Mouse (Mus musculus): ENCODE results near the gene Gm21775.
"Not testable (repeated sequence)": the region's sequence is repeated elsewhere in the genome, so short reads cannot be mapped to it uniquely, and the experiment has no call there.

Gm21775 gene

DNA sequence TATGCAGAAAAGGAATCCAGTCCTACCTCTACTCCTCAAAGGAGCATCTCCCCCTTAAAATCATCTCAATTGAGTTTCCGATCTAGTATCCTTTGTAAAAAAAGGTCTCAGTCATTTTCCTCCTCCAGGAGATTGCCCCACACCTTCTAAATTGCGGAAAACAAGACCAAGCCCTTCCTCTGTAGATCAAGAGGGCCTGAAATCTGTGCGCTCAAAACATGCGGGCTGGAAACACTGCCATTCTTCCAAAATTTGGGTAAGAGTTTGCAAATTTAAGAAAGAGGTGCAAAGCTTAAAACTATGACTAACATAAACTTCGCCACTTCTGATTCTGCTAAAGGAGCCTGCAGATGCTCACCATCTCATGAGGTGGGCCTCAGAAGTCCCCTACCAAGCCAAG is at the start of gene Gm21775:
TSS of gene Gm21775 (plus strand) at position 301 of the 400 bp plus-strand sequence.
- DNase-seq (ENCODE audit: low read depth), result not testable (repeated sequence)

DNA sequence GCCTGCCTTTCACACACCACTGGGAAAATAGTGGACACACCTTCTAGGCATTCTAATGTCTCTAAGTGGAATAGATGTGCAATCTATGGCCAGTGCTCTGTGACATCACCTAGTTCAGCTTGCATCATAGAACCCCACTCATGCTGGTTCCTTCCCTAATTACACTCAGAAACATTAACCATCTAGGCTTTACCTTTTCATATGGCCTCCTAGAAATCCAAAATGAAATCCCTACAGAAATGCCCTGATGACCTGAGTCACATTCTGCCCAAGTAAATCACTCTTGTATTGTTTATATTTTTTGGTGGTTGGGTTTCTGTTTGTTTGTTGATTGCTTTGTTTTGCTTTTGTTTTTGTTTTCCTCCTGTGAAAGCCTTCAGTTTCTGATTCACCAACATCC is 17.3 kb upstream of the Gm21775 start, which contains the start of gene Gm20737:
TSS of gene Gm20737 (minus strand) at position 101 of the 400 bp plus-strand sequence.
- not testable (repeated sequence) for DNase-seq (ENCODE audit: low read depth)
